Mouse (Mus musculus): Measurements from ENCODE around the gene Plxnb1.

- TF ChIP-seq CTCF (IDR thresholded peaks at IDR 0.05; ENCODE audit: borderline replicate concordance, insufficient read depth, low read length) = no peak
- TF ChIP-seq POLR2A (IDR thresholded peaks at IDR 0.05; ENCODE audit: low read depth, low read length) = no peak
Measured at GRCm38 (mm10) chr9:109097291-109097690, 2.1 kb downstream of the Plxnb1 start.
